Mouse (Mus musculus): ENCODE results near the gene Fkbp11.

- no peak for TF ChIP-seq FLI1 (IDR thresholded peaks at IDR 0.05; ENCODE audit: low read length)
- TF ChIP-seq GATA1 (IDR thresholded peaks at IDR 0.05; ENCODE audit: borderline replicate concordance, low read length) = no peak
These were observed 51.5 kb downstream of the Fkbp11 start for GRCm38 (mm10) chr15:98676471-98676870.
